Mouse (Mus musculus) urinary bladder, postnatal 36 days (tissue): ENCODE results near the gene Naaladl2.
A peak's percentile ranks its signal among the peaks of the same experiment; 100 is the strongest.
"Not testable (repeated sequence)": the region's sequence is repeated elsewhere in the genome, so short reads cannot be mapped to it uniquely, and the experiment has no call there.

Source experiments
- DNase-seq, 2 experiments: peaks; one replicate each; pipeline ENCODE4 v3.0.0; 2022; ENCODE audit warnings: low spot score in 2 of 2, mixed read lengths in 1 of 2

Naaladl2 gene

DNA sequence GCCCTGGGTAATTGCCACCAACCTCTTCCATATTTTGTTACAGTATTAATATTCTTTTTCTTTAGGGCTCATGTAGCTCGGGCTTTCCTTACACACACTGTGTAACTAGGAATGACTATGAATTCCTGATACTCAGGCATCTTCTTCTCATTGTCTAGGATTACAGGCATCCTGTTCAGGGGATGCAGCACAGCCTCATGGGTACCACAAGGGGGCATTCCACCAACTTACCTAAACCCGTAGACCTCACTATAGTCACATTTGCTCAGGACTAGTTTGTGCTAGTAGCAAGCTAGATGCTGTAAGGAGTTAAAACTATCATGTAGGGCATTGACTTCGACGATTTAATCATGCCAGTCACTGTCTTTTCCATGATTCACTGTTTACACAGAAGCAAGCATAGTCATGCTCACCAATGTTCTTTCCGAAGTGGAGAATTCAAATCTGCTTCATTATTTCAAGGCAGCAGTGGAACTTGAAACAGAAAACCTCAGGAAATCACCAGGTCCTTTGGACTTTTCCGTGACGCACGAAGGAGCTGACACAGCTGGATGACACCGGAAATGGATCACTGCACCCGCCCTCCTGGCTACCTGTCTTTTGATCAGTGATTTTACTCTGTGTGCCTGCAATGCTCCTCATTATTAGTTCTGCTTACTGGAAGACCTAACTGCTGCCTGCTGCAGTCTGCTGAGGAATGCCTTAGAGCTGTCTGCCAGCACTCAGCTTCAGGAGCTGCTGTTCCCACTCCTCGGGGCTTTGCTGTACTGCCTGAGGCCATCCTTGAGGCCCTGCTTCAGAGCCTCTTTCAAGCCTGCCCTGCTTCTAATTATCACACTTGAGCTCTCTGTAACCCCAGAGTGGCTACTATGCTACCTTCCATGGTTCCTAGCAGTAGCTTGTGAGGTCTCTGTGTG, 822.3 kb downstream of the Naaladl2 start:
- DNase-seq: no peak

DNA sequence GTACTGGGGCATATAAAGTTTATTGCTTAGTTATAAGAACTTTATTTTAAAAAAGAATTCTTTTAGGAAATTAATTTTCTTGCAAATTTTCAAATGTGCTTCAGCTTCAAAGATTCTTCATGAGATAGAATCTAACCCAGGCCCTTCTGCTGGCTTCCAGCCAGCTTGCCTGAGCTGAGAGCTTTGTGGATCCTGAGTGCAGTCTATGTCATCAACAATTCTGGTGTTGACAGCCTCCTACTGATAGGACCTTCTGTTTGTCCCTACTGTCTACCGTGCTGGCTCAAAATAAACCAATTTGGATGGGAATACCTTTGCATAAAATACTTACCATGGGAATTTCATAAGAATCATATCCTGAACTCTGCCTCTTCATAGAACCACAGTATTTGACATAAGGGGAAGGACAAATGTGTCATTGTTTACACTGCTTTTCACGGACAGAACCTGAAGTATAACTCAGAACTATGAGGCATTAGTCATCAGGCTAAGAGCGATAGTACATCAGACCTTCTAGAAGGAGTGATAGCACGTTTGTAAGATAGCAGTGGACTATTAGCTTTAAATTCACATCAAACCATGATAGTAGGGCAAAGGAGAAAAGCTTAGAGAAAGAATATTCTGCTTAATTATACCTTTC, 829.3 kb downstream of the Naaladl2 start:
- DNase-seq: peak in 1 of 2 experiments; percentile 2

DNA sequence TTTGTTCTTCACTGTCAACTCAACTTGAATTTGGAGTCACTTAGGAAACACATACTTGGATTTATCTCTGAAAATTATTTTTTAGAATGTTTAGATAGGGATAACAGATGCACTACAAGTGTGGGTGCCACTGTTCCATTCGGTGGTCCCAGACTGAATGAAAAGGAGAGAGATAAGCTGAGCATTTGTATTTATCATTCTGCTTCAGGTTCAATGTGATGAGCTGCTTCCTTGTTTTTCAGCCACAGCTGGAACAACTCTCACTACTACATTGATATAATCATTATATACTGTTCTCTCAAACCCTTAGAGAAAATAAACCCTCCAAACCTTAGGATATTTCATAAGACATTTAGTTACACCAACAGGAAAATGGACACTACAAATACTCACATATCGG, 918.6 kb downstream of the Naaladl2 start:
- DNase-seq: no peak

DNA sequence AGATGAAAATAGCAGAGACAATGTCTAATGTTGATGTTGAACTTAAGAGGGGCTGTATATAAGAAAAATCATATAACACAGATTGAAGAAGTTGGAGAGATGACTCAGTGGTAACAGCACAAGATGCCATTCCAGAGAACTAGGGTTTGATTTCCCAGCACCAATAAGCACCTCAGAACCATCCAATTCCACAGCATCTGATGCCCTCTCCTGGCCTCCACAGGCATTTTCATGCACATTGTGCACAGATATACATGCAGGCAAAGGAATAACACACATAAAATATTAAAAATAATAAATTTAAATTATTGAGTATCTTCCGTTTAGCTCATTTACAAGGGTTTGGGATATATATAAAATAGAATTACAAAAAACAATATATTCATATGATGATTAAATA, 926.6 kb downstream of the Naaladl2 start:
- DNase-seq: no peak

DNA sequence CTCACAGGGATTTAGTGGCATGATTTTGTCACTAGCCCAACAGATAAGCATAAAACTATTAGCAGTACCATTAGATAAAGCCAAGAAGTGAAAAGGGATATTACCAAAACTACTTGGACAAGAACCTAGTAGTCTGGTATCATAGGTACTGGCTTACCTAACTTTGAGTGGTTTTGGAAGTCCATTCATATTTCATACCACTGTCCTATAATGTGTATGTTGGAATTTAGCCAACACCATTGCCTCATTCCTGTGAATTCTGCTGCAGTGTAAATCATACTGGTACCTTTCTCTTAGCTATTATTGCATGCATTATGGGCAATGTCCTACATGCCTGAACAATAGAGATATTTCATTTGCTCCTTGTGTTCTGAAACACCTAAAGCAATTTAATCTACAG, 977.5 kb downstream of the Naaladl2 start:
- no peak for DNase-seq

DNA sequence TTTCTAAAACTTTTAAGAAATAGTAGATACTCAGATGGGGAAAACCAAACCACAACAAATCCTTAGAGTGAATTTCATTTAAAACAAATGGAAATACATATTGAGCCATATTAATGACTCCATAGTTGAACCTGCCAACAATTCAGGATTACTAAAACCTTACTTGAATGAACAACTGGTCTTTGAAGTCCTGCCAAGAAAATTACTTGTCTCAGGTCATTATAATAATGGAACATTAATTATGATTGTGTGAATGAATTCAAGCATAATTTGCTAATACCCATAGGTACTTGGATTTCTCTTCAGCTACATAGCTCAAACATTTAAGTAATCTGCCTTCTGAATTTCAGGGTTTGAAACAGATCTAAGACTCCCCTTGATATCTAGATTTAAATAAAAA, 980.1 kb downstream of the Naaladl2 start:
- DNase-seq: no peak

DNA sequence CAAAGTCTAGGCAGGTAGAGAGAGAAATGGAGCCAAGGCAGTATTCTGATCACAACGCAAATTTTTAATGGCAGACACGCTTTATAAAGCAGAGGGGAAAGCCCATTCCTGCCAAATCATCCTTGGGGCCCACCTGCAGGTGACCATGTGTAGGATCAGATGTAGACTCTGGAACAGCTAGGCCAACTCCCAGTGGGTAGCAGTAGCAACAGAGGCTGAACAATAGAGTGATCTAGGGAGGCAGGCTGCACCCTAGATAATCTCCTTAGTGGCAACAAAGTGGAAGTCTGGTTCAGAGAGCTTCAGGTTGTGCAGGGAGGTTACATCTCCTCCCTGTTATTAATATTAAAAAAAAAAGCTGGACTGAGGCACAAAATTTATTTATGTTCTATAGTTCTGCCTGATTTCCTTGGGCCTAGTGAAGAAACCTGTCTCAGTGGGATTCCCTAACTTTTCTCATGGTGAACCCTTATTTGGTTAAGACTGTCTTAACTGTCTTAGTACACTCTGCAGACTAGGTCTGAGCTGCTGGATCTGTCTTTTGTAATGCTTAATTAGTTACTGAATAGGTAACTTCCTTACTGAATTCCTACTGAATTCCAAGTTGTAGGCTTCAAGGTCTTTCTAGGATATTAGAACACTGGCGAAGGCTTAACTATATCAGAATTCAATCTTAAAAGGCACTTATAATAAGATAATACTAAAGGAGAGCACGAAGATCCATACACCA, 992.8 kb downstream of the Naaladl2 start:
- DNase-seq: not testable (repeated sequence)

DNA sequence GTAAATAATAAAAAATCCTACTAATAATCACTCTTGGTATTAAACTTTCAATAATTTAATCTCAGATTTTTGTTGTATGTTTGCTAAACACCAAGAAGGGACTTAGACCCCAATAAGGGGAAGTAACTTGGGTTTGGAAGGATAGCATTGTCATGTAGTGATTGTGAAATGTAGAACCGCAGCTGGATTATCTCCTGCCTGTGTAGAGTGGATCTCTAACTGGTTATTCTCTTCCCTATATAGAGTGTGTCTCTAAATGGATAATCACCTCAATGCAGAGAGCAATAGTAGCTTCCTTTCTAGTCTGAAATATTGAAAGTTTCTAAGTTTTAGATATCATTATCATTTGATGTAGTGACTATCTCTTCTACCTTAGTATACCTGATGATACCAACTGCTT, 1001.3 kb downstream of the Naaladl2 start:
- DNase-seq: no peak

DNA sequence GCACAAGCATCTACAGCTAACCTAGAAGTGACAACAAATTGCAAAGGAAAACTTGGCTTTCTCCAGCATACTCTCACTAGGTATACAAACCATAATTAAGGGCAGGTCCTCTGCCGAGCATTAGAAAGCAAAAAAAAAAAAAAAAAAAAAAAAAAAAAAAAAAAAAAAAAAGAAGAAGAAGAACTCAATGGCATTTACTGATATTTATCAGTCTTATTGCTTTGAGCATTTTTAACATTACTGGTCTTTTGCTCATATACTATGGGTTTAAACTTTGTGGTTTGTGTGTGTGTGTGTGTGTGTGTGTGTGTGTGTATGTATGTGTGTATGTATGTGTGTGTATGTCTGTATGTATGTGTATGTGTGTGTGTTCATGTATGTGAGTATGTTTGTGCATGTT, 1006.1 kb downstream of the Naaladl2 start:
- no peak for DNase-seq

DNA sequence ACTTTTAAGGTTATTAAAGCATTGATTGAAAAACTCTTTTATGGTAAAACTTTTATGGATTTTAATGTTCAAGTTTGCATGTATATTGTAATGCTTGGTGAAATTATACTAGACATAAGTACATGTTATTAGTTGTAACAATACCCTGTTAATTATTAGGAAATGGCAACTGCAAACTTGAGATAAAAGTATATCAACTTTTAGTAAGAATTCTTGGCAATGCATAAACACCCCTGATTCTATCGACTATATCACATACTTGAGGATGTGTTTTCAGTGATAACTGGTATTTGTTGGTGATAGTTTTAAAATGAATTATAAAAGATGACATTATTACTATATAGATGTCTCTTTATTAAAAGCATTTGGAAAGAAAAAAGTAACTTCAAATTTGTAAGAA, 1017.9 kb downstream of the Naaladl2 start:
- DNase-seq: no peak

DNA sequence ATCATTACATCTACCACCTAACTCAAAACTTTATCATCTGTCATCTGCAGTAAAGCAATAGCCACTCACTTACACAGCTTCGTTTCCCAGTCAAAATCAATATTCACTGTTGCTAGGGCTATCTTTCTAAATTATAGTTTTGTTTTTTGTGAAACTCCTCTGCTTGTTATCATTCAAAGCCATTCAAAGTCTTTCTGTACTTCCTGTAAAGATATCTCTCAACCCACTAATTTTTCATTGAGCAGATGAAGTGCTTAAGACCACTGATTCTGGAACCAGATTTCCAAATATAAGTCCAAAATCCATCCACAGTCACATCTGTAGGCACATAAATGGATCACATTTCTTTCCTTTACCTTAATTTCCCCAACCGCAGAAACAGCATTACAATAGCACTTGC, 1020.0 kb downstream of the Naaladl2 start:
- no peak for DNase-seq

DNA sequence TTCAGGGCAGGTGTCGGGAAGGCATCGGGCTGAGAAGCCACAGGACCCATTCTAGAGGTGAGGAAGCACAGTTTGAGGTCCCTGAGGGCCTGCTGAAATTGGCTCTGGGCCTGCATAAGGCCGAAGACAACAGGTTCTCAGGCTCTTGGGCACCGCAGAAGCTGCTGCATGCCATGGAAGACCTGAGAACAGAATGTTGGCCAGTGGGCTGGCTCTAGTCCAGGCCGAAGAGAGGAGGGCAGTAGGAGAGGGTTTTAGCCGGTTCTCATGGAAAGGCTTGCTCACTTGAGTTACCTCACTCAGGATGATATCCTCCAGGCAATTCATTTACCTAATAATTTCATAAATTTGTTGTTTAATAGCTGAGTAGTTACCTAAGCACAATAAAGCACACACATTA, 1025.9 kb downstream of the Naaladl2 start:
- DNase-seq: no peak

DNA sequence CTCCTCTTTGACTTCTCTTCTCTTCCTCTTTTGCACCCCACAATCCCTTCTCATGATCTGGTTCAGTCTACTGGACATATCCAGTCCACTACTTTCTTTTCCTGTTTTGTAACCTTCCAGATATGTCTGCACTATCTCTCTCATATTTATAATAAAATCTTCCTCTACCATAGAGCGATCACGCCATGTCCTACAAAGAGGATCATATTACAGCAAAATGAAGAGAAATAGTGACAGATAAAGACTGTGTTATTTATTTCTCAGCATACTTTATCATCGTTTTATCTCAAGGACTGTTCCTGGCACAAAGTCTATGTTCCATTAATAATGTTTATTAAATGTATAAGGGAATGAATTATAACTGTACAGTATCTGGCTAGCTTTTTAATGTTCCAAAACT, 1029.2 kb downstream of the Naaladl2 start:
- DNase-seq: no peak

DNA sequence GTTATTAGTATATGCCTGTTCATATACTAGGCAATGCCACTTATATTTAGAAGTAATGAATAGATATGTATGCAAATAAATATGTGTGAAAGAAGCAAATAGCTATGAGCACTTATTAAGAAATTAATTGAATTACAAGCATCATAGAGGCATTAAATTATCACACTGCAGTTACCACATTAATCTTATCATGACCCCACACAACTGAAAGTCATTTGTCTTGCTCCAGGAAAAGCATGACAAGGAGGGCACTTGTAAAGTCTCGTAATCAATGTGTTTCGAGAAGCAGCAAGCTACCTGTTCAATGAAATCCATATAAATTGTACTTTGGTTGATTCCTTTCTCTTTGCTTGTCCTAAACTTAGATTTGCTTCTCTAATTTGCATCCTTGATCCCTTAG, 1030.7 kb downstream of the Naaladl2 start:
- no peak for DNase-seq

DNA sequence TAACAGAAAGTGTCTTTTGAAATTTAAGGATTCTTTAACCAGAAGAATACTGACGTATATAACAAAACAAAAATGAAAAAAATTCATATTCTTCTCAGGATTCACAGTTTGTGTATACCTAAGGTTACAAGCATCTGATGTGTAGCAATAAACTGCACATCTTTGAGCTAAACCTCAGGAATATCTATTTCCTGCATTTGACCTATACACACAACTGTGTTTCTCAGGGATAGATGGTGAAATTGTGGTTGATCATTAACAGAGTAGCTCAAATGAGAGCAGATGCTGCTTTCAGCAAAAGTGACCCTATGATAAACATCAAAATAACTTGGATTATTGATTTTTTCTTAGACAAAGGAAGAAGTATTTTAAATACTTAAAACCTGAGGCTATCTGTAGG, 1037.7 kb downstream of the Naaladl2 start:
- no peak for DNase-seq

DNA sequence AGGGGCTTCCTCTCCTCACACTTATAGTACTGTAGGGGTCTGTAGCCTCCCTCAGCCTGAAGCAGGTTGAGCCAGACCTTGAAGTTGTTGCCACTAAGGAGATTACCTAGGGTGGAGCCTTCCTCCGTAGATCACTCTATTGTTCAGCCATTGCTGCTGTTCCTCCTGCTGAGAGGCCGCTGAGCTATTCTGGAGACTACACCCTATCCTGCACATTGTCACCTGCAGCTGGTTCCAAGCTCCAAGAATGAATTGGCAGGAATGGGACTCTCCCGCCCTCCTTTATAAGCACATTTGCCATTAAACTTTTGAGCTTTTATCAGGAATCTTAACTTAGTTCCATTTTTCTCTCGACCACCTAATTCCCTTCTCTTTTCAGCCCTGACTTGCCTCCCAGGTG, 1064.3 kb downstream of the Naaladl2 start:
- DNase-seq: no peak

DNA sequence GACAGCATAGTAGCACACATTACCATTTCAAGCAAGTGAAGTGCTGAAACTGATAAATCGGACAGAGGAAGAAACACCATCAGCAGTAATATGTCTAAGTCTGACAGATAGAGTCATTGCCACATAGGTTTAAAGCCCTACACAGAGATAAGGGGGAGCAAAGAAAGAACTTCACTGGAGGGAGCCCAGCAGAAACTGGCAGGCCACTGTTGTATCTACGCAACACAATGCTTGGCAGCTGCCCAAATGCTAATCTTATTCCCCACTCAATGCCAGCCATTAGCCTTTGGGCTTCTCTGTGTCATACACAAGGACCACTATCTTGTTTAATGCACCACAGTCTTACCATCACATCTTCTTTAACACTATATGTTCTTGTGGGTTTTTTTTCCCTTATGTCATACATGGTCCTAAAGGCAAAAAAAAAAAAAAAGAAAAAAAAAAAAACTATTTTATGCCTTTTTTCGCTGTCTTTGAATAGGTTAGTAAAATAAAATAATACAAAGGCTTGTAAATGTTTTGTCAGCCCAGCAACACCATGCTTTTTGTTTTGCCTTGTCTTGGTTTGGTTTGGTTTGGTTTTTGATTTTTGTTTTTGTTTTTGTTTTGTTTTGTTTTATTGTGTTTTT, 1072.8 kb downstream of the Naaladl2 start:
- DNase-seq: peak in 1 of 2 experiments; percentile 15

DNA sequence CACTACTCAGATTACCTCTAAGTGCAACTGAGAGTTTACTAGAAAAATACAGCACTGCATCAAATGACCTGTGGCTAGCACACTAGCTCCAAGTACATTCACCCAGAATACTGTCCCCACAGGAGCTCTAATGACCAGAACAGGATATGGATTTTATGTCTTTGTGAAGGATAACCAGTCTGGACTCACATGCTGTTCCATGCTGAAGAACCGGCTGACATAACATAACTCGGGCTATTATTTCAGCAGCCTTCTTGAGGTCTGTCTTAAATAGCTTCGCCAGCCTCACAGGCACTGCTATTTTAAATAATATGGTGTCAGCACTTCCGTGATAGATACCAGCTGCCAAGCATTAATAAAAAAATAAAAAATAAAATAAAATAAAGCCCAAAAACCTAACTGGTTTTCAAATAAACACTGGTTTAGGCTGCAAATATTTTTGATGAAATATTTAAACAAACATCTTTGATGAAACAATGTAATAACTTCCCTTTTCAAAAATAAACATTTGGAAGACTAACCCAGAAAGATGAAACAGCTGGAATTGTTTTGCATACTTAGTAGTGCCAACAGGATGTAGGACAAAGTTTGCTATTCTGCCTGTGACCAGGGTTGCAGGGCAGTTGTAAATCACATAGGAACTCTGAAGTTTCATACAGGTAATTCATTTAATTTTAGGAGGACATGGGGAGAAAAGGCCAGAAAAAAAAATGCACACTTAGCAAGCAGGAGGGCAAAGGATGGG, 1073.5 kb downstream of the Naaladl2 start:
- no peak for DNase-seq

DNA sequence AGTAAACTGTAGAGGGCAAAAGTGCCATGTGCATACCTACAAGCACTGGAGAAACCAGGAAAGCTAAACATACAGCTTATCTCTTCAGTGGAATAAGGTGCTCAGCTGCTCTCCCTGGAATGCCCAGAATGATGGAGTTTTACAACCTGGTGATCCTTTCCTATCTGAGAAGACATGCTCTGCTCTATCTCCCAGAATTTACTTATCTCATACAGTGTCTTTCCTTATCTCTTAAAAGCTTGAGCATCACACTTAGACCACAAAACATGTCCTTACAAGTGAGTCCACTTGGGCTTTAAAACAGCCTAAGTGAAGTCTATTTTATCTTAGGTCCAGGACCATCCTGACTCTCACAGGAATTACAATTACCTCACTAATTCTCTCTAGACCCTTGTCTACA, 1095.8 kb downstream of the Naaladl2 start:
- no peak for DNase-seq

DNA sequence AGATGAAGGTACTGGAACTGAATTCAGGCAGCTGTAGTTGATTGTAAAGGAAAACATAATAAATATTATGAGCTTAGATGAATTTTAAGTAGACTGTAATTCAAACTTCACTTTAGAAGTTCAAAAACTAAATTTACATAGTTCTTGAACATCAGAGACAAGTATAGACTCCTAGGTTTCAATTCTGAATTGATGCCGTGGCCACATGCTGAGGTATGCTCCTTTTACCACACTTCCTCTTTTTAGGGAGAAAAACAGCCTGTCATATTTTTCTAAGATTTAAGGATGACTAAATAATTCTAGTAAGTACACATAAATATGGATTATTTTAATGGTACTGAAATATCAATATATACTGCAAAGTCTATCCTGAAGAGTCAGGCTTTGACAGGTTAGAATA, 1142.3 kb downstream of the Naaladl2 start:
- DNase-seq: no peak

DNA sequence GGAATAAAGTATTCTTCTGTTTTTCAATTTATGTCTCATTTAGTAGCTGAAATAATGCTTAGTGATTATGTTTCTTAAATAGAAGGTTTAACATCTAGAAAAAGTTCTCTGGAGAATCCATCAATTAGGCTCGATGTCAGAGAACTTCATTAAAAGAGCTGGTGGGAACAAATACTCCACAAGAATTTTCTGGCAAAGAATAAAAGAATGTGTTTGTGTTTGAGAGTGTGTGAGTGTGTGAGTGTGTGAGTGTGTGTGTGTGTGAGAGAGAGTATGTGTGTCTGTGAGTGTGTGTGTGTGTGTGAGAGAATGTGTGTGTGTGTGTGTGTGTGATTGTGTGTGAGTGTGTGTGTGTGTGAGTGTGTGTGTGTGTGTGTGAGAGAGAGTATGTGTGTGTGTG, 1170.3 kb downstream of the Naaladl2 start:
- DNase-seq: no peak
